Comparison of ENCODE assay signal across 8 mouse cellular contexts in genomic region chr15:80076338-80077136, GRCm38 (mm10). TPM values are rescaled to one million over a fixed set of nuclear protein-coding genes. Genes with fewer than 3 reads are reported as not detected.
A peak's percentile ranks its signal among the peaks of the same experiment; 100 is the strongest.
DNase-seq lines count a peak whose midpoint lies in the region; ATAC-seq and TF ChIP-seq lines count a peak whose summit lies in the region.

No protein-coding gene starts in this region.

- H3K9me3 ChIP-seq in ES-Bruce4 (replicated peaks; ENCODE audit: control insufficient read depth, insufficient read depth, low read length, poor library complexity, severe bottlenecking): no peaks in the 10 kb centered on the region
- H3K9me3 ChIP-seq in heart, embryonic 15.5 days (replicated peaks): no peaks in the 10 kb centered on the region
- H3K9me3 ChIP-seq in lung, postnatal 0 days (ENCODE audit: low read length): no peaks in the 10 kb centered on the region

- ATAC-seq in erythroid progenitor cell, adult 5-6 weeks (replicated peaks; ENCODE audit: low FRiP score, poor library complexity, severe bottlenecking): peak; percentile 80
- no peak for ATAC-seq in heart, embryonic 15.5 days (replicated peaks; ENCODE audit: insufficient number of reproducible peaks, insufficient read depth, low FRiP score, low read depth)
- ATAC-seq in lung, postnatal 0 days: peak; percentile 48

- peak; percentile 75 for DNase-seq in adrenal gland, postnatal 25 days
- DNase-seq in kidney, postnatal 10 days: peak; percentile 88
- peak; percentile 74 for DNase-seq in lung, postnatal 0 days (ENCODE audit: low spot score)
- DNase-seq in retina, embryonic 14.5 days (ENCODE audit: low spot score): peak; percentile 80
- no peak for DNase-seq in urinary bladder, adult 18-20 months (ENCODE audit: low spot score in 2 of 2)

- H3K27ac ChIP-seq in ES-Bruce4 (ENCODE audit: insufficient read depth, low read length): peak overlapping the region; percentile 26
- H3K27ac ChIP-seq in heart, embryonic 15.5 days: peak overlapping the region; percentile 25
- H3K27ac ChIP-seq in lung, postnatal 0 days (ENCODE audit: low read length): no peak overlapping the region

- 11% methylated on average over 2 of the region's 2 CpGs for WGBS in heart, embryonic 15.5 days
- 9% methylated on average over 2 of the region's 2 CpGs for WGBS in lung, postnatal 0 days

- no peak for TF ChIP-seq EP300 in ES-Bruce4 (IDR thresholded peaks at IDR 0.05; ENCODE audit: insufficient read depth, low read depth, low read length)
- TF ChIP-seq EP300 in lung, postnatal 0 days (IDR thresholded peaks at IDR 0.05): no peak

- H3K36me3 ChIP-seq in ES-Bruce4 (ENCODE audit: control insufficient read depth, insufficient read depth, low read length, poor library complexity, severe bottlenecking): peaks cover 46% of the 10 kb centered on the region
- peaks cover 47% of the 10 kb centered on the region for H3K36me3 ChIP-seq in heart, embryonic 15.5 days
- H3K36me3 ChIP-seq in lung, postnatal 0 days (ENCODE audit: insufficient read depth, low read length): peaks cover 30% of the 10 kb centered on the region

- no peaks in the 10 kb centered on the region for H3K4me1 ChIP-seq in ES-Bruce4 (ENCODE audit: control insufficient read depth, insufficient read depth, low read length)
- peaks cover 72% of the 10 kb centered on the region for H3K4me1 ChIP-seq in heart, embryonic 15.5 days (replicated peaks)
- H3K4me1 ChIP-seq in lung, postnatal 0 days (ENCODE audit: insufficient read depth, low read depth, low read length): 0 out of 2 replicates have a peak, but pooled peaks cover 4% of the 10 kb centered on the region

- H3K4me3 ChIP-seq in ES-Bruce4 (ENCODE audit: low read depth, low read length): no peak overlapping the region
- no peak overlapping the region for H3K4me3 ChIP-seq in heart, embryonic 15.5 days
- no peak overlapping the region for H3K4me3 ChIP-seq in lung, postnatal 0 days (ENCODE audit: low read depth, low read length)

- H3K27me3 ChIP-seq in ES-Bruce4 (ENCODE audit: control insufficient read depth, insufficient read depth, low read length, poor library complexity, severe bottlenecking): no peaks in the 10 kb centered on the region
- H3K27me3 ChIP-seq in heart, embryonic 15.5 days: no peaks in the 10 kb centered on the region
- H3K27me3 ChIP-seq in lung, postnatal 0 days (replicated peaks; ENCODE audit: insufficient read depth, low read length): no peaks in the 10 kb centered on the region

- TF ChIP-seq CTCF in ES-Bruce4 (IDR thresholded peaks at IDR 0.05; ENCODE audit: low read depth, low read length): peak; percentile 65
- peak; percentile 94 for TF ChIP-seq CTCF in lung, postnatal 0 days (IDR thresholded peaks at IDR 0.05)

- no peak for TF ChIP-seq POLR2A in ES-Bruce4 (IDR thresholded peaks at IDR 0.05; ENCODE audit: insufficient read depth, low read length)

- H3K9ac ChIP-seq in ES-Bruce4 (ENCODE audit: low read depth, poor library complexity, severe bottlenecking): no peak overlapping the region
- no peak overlapping the region for H3K9ac ChIP-seq in heart, embryonic 15.5 days
- H3K9ac ChIP-seq in lung, postnatal 0 days (replicated peaks; ENCODE audit: low read depth): no peak overlapping the region

- H3K4me2 ChIP-seq in heart, embryonic 15.5 days: no peak overlapping the region
- H3K4me2 ChIP-seq in lung, postnatal 0 days (replicated peaks; ENCODE audit: low read depth, low read length): no peak overlapping the region

RNA-seq across cellular contexts. Expression of gene Syngr1, which starts 14.6 kb away (rescaled TPM):
- 30.7 and 32.3 TPM in 2 replicates for polyA plus RNA-seq in ES-Bruce4 (2011; ENCODE audit: insufficient read depth, insufficient read length, low read depth, missing spikeins)
- total RNA-seq in adrenal gland, postnatal 25 days (2021): 22.2 and 27.6 TPM in 2 replicates
- 19.1 and 20.1 TPM in 2 replicates for total RNA-seq in erythroid progenitor cell, adult 5-6 weeks (2015; ENCODE audit: low replicate concordance)
- 3.6 and 16.7 TPM in 2 replicates for total RNA-seq in erythroid progenitor cell, adult 5-6 weeks (2017; ENCODE audit: low replicate concordance)
- 38.0 and 42.9 TPM in 2 replicates for polyA plus RNA-seq in heart, embryonic 15.5 days (2015; fragmentation: Nextera tagmentation; extraction: Ambion mirVana)
- polyA plus RNA-seq in lung, postnatal 0 days (2015; fragmentation: Nextera tagmentation; extraction: Ambion mirVana): 34.4 and 35.3 TPM in 2 replicates

RNA-seq across cellular contexts. Expression of gene Rpl3, which starts 15.1 kb away (rescaled TPM):
- 2,815 and 3,044 TPM in 2 replicates for polyA plus RNA-seq in ES-Bruce4 (2011; ENCODE audit: insufficient read depth, insufficient read length, low read depth, missing spikeins)
- total RNA-seq in adrenal gland, postnatal 25 days (2021): 485 and 642 TPM in 2 replicates
- total RNA-seq in erythroid progenitor cell, adult 5-6 weeks (2015; ENCODE audit: low replicate concordance): 600 and 647 TPM in 2 replicates
- 701 and 821 TPM in 2 replicates for total RNA-seq in erythroid progenitor cell, adult 5-6 weeks (2017; ENCODE audit: low replicate concordance)
- 565 and 609 TPM in 2 replicates for polyA plus RNA-seq in heart, embryonic 15.5 days (2015; fragmentation: Nextera tagmentation; extraction: Ambion mirVana)
- polyA plus RNA-seq in lung, postnatal 0 days (2015; fragmentation: Nextera tagmentation; extraction: Ambion mirVana): 554 and 577 TPM in 2 replicates

RNA-seq across cellular contexts. Expression of gene Tab1, which starts 56.4 kb away (rescaled TPM):
- 13.5 and 15.6 TPM in 2 replicates for polyA plus RNA-seq in ES-Bruce4 (2011; ENCODE audit: insufficient read depth, insufficient read length, low read depth, missing spikeins)
- 20.5 and 26.7 TPM in 2 replicates for total RNA-seq in adrenal gland, postnatal 25 days (2021)
- total RNA-seq in erythroid progenitor cell, adult 5-6 weeks (2015; ENCODE audit: low replicate concordance): 8.6 and 9.2 TPM in 2 replicates
- 22.5 and 26.3 TPM in 2 replicates for total RNA-seq in erythroid progenitor cell, adult 5-6 weeks (2017; ENCODE audit: low replicate concordance)
- polyA plus RNA-seq in heart, embryonic 15.5 days (2015; fragmentation: Nextera tagmentation; extraction: Ambion mirVana): 25.0 and 33.6 TPM in 2 replicates
- 18.1 and 19.1 TPM in 2 replicates for polyA plus RNA-seq in lung, postnatal 0 days (2015; fragmentation: Nextera tagmentation; extraction: Ambion mirVana)

Comparison
In these comparisons a context has a peak if more than half of its experiments do, and no peak if none do; other contexts are left out.
1. DNase-seq: peak in adrenal gland, postnatal 25 days (single experiment), kidney, postnatal 10 days (single experiment), lung, postnatal 0 days (single experiment) and retina, embryonic 14.5 days (single experiment); none in urinary bladder, adult 18-20 months (0 of 2).